Mouse (Mus musculus) heart, embryonic 12.5 days (tissue): ENCODE measurements around the gene Abcb8. TPM values are rescaled to one million over a fixed set of nuclear protein-coding genes. Genes with fewer than 3 reads are reported as not detected.

Experiments used
- ATAC-seq: fragments of 200-750 bp; cut with Nextera tagmentation; 2 replicates; pipeline ENCODE4 v1.8.0; 2017; ENCODE audit warnings: moderate TSS enrichment, moderate library complexity; ENCODE audit not compliant: insufficient number of reproducible peaks, low FRiP score
- H3K27ac ChIP-seq: fragments of 300-500 bp; sonication (generic); 2 replicates; pipeline ENCODE4 v1.5.1; 2016; ENCODE audit warnings: mild to moderate bottlenecking, moderate library complexity; ENCODE audit not compliant: poor library complexity, severe bottlenecking
- H3K27me3 ChIP-seq: fragments of 300-500 bp; sonication (generic); replicated peaks from 2 replicates; pipeline ENCODE4 v1.6.1; 2016; ENCODE audit warnings: mild to moderate bottlenecking, moderate library complexity
- H3K36me3 ChIP-seq: fragments of 300-500 bp; sonication (generic); 2 replicates; pipeline ENCODE4 v1.6.1; 2016; ENCODE audit warnings: mild to moderate bottlenecking, moderate library complexity
- H3K4me1 ChIP-seq: fragments of 300-500 bp; sonication (generic); replicated peaks from 2 replicates; pipeline ENCODE4 v1.6.1; 2016; ENCODE audit warnings: mild to moderate bottlenecking
- H3K4me2 ChIP-seq: fragments of 300-500 bp; sonication (generic); 2 replicates; pipeline ENCODE4 v1.6.1; 2016; ENCODE audit warnings: mild to moderate bottlenecking, moderate library complexity
- H3K4me3 ChIP-seq: fragments of 300-500 bp; sonication (generic); 2 replicates; pipeline ENCODE4 v1.5.1; 2016; ENCODE audit warnings: mild to moderate bottlenecking
- H3K9ac ChIP-seq: fragments of 300-500 bp; sonication (generic); 2 replicates; pipeline ENCODE4 v1.6.1; 2016; ENCODE audit warnings: mild to moderate bottlenecking, moderate library complexity
- H3K9me3 ChIP-seq: fragments of 300-500 bp; sonication (generic); replicated peaks from 2 replicates; pipeline ENCODE4 v1.6.1; 2016; ENCODE audit warnings: mild to moderate bottlenecking, moderate library complexity
- WGBS: fragments of 180-500 bp; shearing (Covaris S2); methylation state at CpG from one replicate; pipeline ENCODE4 v1.1.7; 2016; 5-methylcytosine and 5-hydroxymethylcytosine counted together
- polyA plus RNA-seq: library from polyadenylated mRNA; unstranded; fragments of >200 nt; fragmentation: Nextera tagmentation; extraction: Ambion mirVana; gene quantifications from 2 replicates; pipeline ENCODE4 v1.2.1, GENCODE M21; 2016

Gene Abcb8
- polyA plus RNA-seq, 1 experiment from 2014 or later = 57.4 TPM

- Histone ChIP-seq H3K27me3 (no peaks in the 10 kb centered on the region), H3K9me3 (no peaks in the 10 kb centered on the region), H3K4me3 (0 out of 2 replicates have a peak overlapping the region, but pooled peaks have one; percentile 76), H3K9ac (0 out of 2 replicates have a peak overlapping the region, but pooled peaks have one; percentile 11), H3K36me3 (peaks cover 32% of the 10 kb centered on the region), H3K4me2 (peak overlapping the region; percentile 80), H3K4me1 (peaks cover 49% of the 10 kb centered on the region), H3K27ac (no peak overlapping the region)
- WGBS = 26% methylated on average over 12 of the region's 12 CpGs
- no peak for ATAC-seq
Measured at GRCm38 (mm10) chr5:24427285-24427633, 33.8 kb downstream of the Abcb8 start.

GRCm38 (mm10) chr5:24427981-24428402 lies 34.5 kb downstream of the Abcb8 start:
- no peak for ATAC-seq
- peak overlapping the region; percentile 50; the same call in 1 of the 2 replicates for H3K9ac ChIP-seq
- H3K4me2 ChIP-seq = peak overlapping the region; percentile 80
- no peak overlapping the region for H3K4me3 ChIP-seq
- peaks cover 43% of the 10 kb centered on the region for H3K4me1 ChIP-seq
- peaks cover 39% of the 10 kb centered on the region for H3K36me3 ChIP-seq
- 13% methylated on average over 15 of the region's 15 CpGs for WGBS
- no peak overlapping the region for H3K27ac ChIP-seq
- no peaks in the 10 kb centered on the region for H3K27me3 ChIP-seq
- H3K9me3 ChIP-seq = no peaks in the 10 kb centered on the region

GRCm38 (mm10) chr5:24428596-24428995 lies 35.1 kb downstream of the Abcb8 start:
- H3K27ac ChIP-seq = no peak overlapping the region
- peak overlapping the region; percentile 80 for H3K4me2 ChIP-seq
- ATAC-seq = no peak
- H3K27me3 ChIP-seq = no peaks in the 10 kb centered on the region
- peaks cover 45% of the 10 kb centered on the region for H3K36me3 ChIP-seq
- H3K4me1 ChIP-seq = peaks cover 46% of the 10 kb centered on the region
- no peak overlapping the region for H3K4me3 ChIP-seq
- H3K9me3 ChIP-seq = no peaks in the 10 kb centered on the region
- H3K9ac ChIP-seq = peak overlapping the region; percentile 50
- 15% methylated on average over 9 of the region's 9 CpGs for WGBS

- Histone ChIP-seq H3K9me3 (no peaks in the 10 kb centered on the region), H3K9ac (no peak overlapping the region), H3K36me3 (peaks cover 95% of the 10 kb centered on the region), H3K4me3 (no peak overlapping the region), H3K4me1 (peaks cover 12% of the 10 kb centered on the region), H3K4me2 (no peak overlapping the region), H3K27ac (no peak overlapping the region), H3K27me3 (no peaks in the 10 kb centered on the region)
- 86% methylated on average over 8 of the region's 8 CpGs for WGBS
- no peak for ATAC-seq
Measured at GRCm38 (mm10) chr5:24433993-24434392, 40.5 kb downstream of the Abcb8 start.

GRCm38 (mm10) chr5:24441187-24441586 lies 47.7 kb downstream of the Abcb8 start:
- Histone ChIP-seq H3K36me3 (peaks cover 77% of the 10 kb centered on the region), H3K27me3 (no peaks in the 10 kb centered on the region), H3K9me3 (no peaks in the 10 kb centered on the region), H3K27ac (no peak overlapping the region), H3K9ac (no peak overlapping the region), H3K4me3 (no peak overlapping the region), H3K4me2 (no peak overlapping the region), H3K4me1 (peaks cover 17% of the 10 kb centered on the region)
- WGBS = 92% methylated on average over 8 of the region's 8 CpGs
- ATAC-seq = no peak

- ATAC-seq = no peak
- H3K9me3 ChIP-seq = no peaks in the 10 kb centered on the region
- 84% methylated on average over 9 of the region's 9 CpGs for WGBS
- peaks cover 68% of the 10 kb centered on the region for H3K36me3 ChIP-seq
- no peak overlapping the region for H3K9ac ChIP-seq
- H3K4me3 ChIP-seq = no peak overlapping the region
- H3K4me1 ChIP-seq = peaks cover 17% of the 10 kb centered on the region
- no peaks in the 10 kb centered on the region for H3K27me3 ChIP-seq
- no peak overlapping the region for H3K27ac ChIP-seq
- H3K4me2 ChIP-seq = no peak overlapping the region
Measured at GRCm38 (mm10) chr5:24442029-24442428, 48.6 kb downstream of the Abcb8 start.

GRCm38 (mm10) chr5:24443204-24443603 lies 49.7 kb downstream of the Abcb8 start:
- H3K4me2 ChIP-seq = no peak overlapping the region; the same call in 1 of the 2 replicates
- H3K4me1 ChIP-seq = peaks cover 22% of the 10 kb centered on the region
- 91% methylated on average over 7 of the region's 7 CpGs for WGBS
- H3K27me3 ChIP-seq = no peaks in the 10 kb centered on the region
- peaks cover 60% of the 10 kb centered on the region for H3K36me3 ChIP-seq
- H3K9ac ChIP-seq = no peak overlapping the region
- no peak overlapping the region for H3K27ac ChIP-seq
- ATAC-seq = no peak
- no peak overlapping the region for H3K4me3 ChIP-seq
- no peaks in the 10 kb centered on the region for H3K9me3 ChIP-seq

- Histone ChIP-seq H3K4me2 (peak overlapping the region; percentile 92), H3K9ac (peak overlapping the region; percentile 99), H3K4me3 (peak overlapping the region; percentile 92), H3K9me3 (no peaks in the 10 kb centered on the region), H3K27ac (no peak overlapping the region; the same call in 1 of the 2 replicates), H3K36me3 (peaks cover 54% of the 10 kb centered on the region), H3K4me1 (peaks cover 22% of the 10 kb centered on the region), H3K27me3 (no peaks in the 10 kb centered on the region)
- ATAC-seq = no peak
- 82% methylated on average over 12 of the region's 12 CpGs for WGBS
Measured at GRCm38 (mm10) chr5:24443927-24444326, 50.5 kb downstream of the Abcb8 start.

GRCm38 (mm10) chr5:24444746-24445427 lies 51.4 kb downstream of the Abcb8 start, which contains the start of gene Fastk:
TSS of gene Fastk (minus strand) at chr5:24445287.
- H3K4me1 ChIP-seq = peaks cover 22% of the 10 kb centered on the region
- peak within 1 kb of the TSS; percentile 92 for H3K4me3 ChIP-seq
- peak within 1 kb of the TSS; percentile 96 for H3K27ac ChIP-seq
- under 1% methylated on average over 60 of the region's 60 CpGs for WGBS
- no peaks in the 10 kb centered on the region for H3K9me3 ChIP-seq
- peak within 1 kb of the TSS; percentile 92 for H3K4me2 ChIP-seq
- H3K9ac ChIP-seq = peak within 1 kb of the TSS; percentile 99
- peaks cover 44% of the 10 kb centered on the region for H3K36me3 ChIP-seq
- peak; percentile 91 for ATAC-seq
- no peaks in the 10 kb centered on the region for H3K27me3 ChIP-seq

- Histone ChIP-seq H3K4me3 (peak overlapping the region; percentile 92), H3K9ac (peak overlapping the region; percentile 99), H3K4me1 (peaks cover 22% of the 10 kb centered on the region), H3K4me2 (peak overlapping the region; percentile 92), H3K9me3 (no peaks in the 10 kb centered on the region), H3K27me3 (no peaks in the 10 kb centered on the region), H3K27ac (peak overlapping the region; percentile 96), H3K36me3 (peaks cover 38% of the 10 kb centered on the region)
- WGBS = 53% methylated on average over 20 of the region's 20 CpGs
- no peak for ATAC-seq
Measured at GRCm38 (mm10) chr5:24445428-24446080, 52.1 kb downstream of the Abcb8 start.

GRCm38 (mm10) chr5:24446630-24447029 lies 53.2 kb downstream of the Abcb8 start:
- peaks cover 27% of the 10 kb centered on the region for H3K36me3 ChIP-seq
- no peaks in the 10 kb centered on the region for H3K9me3 ChIP-seq
- peak overlapping the region; percentile 83; the same call in 1 of the 2 replicates for H3K4me2 ChIP-seq
- H3K27ac ChIP-seq = no peak overlapping the region
- peaks cover 27% of the 10 kb centered on the region for H3K4me1 ChIP-seq
- H3K9ac ChIP-seq = no peak overlapping the region
- ATAC-seq = no peak
- H3K27me3 ChIP-seq = no peaks in the 10 kb centered on the region
- H3K4me3 ChIP-seq = no peak overlapping the region
- 82% methylated on average over 7 of the region's 7 CpGs for WGBS
